Mouse (Mus musculus) hindbrain, embryonic 10.5 days (tissue): ENCODE data around the gene Akap3. TPM values are rescaled to one million over a fixed set of nuclear protein-coding genes. Genes with fewer than 3 reads are reported as not detected.

ENCODE experiments used
- DNase-seq: peaks from one replicate; pipeline ENCODE4 v3.0.0-alpha.2; 2017; ENCODE audit warnings: low spot score
- H3K27ac ChIP-seq: fragments of 300-500 bp; sonication (generic); 2 replicates; pipeline ENCODE4 v1.5.1; 2016; ENCODE audit warnings: mild to moderate bottlenecking, moderate library complexity
- H3K27me3 ChIP-seq: fragments of 300-500 bp; sonication (generic); 2 replicates; pipeline ENCODE4 v1.6.1; 2016; ENCODE audit warnings: mild to moderate bottlenecking; ENCODE audit not compliant: poor library complexity, insufficient read depth, severe bottlenecking
- H3K36me3 ChIP-seq: fragments of 300-500 bp; sonication (generic); 2 replicates; pipeline ENCODE4 v1.6.1; 2016; ENCODE audit warnings: mild to moderate bottlenecking, moderate library complexity
- H3K4me1 ChIP-seq: fragments of 300-500 bp; sonication (generic); replicated peaks from 2 replicates; pipeline ENCODE4 v1.6.1; 2016; ENCODE audit warnings: mild to moderate bottlenecking
- H3K4me3 ChIP-seq: fragments of 300-500 bp; sonication (generic); 2 replicates; pipeline ENCODE4 v1.5.1; 2016; ENCODE audit warnings: mild to moderate bottlenecking, moderate library complexity
- H3K9me3 ChIP-seq: fragments of 300-500 bp; sonication (generic); 2 replicates; pipeline ENCODE4 v1.6.1; 2016; ENCODE audit warnings: mild to moderate bottlenecking, moderate library complexity
- WGBS: fragments of 180-500 bp; shearing (Covaris S2); methylation state at CpG from one replicate; pipeline ENCODE4 v1.1.7; 2016; 5-methylcytosine and 5-hydroxymethylcytosine counted together
- polyA plus RNA-seq: library from polyadenylated mRNA; unstranded; fragments of >200 nt; fragmentation: Nextera tagmentation; extraction: Ambion mirVana; gene quantifications from 2 replicates; pipeline ENCODE4 v1.2.1, GENCODE M21; 2016

Gene Akap3
- polyA plus RNA-seq, 1 experiment from 2014 or later: 0.24 TPM

DNA sequence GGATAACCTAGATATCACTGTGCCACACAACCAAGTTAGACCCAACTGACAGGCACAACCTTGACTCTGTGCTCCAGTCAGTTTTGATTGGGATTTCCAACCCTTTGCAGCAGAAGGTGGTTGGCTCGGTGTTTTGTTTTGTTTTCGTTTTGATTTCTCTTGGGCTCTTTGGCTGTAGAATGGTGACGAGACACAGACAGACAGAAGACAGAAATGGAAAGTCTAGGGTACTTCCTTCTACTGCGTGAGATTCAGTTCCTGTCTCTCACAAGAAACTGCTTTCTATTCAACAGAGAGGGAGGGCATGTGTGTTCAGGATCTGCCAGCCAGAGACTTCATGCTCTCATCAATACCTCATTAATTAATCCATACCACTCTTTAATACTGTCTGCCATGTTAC lies 57.8 kb downstream of the Akap3 start:
- Histone ChIP-seq H3K9me3 (no peaks in the 10 kb centered on the region), H3K27ac (no peak overlapping the region), H3K4me1 (no peaks in the 10 kb centered on the region), H3K27me3 (no peaks in the 10 kb centered on the region), H3K36me3 (no peaks in the 10 kb centered on the region), H3K4me3 (no peak overlapping the region)
- DNase-seq: no peak
- 81% methylated on average over 4 of the region's 4 CpGs for WGBS

DNA sequence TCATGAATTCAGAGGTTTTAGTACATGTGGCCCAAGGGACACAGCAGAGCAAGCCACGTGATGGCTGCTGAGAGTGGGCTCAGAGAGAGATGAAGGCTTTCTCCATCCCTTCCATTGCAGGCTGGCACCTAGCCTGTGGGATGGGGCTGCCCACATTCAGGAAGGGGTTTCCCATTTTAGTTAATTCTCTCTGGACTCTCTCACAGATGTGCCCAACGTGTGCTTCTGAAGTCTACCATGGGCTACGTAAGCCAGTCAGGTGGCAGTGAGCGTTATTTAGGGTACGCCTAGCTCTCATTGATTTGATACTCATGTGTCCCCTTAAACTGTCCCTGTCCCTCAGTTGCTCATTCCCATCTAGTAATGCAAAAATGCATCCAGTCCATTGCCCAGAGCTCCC lies 62.0 kb downstream of the Akap3 start:
- no peaks in the 10 kb centered on the region for H3K27me3 ChIP-seq
- no peak for DNase-seq
- H3K36me3 ChIP-seq: no peaks in the 10 kb centered on the region
- no peaks in the 10 kb centered on the region for H3K4me1 ChIP-seq
- H3K4me3 ChIP-seq: no peak overlapping the region
- 82% methylated on average over 5 of the region's 5 CpGs for WGBS
- no peak overlapping the region for H3K27ac ChIP-seq
- H3K9me3 ChIP-seq: no peaks in the 10 kb centered on the region

DNA sequence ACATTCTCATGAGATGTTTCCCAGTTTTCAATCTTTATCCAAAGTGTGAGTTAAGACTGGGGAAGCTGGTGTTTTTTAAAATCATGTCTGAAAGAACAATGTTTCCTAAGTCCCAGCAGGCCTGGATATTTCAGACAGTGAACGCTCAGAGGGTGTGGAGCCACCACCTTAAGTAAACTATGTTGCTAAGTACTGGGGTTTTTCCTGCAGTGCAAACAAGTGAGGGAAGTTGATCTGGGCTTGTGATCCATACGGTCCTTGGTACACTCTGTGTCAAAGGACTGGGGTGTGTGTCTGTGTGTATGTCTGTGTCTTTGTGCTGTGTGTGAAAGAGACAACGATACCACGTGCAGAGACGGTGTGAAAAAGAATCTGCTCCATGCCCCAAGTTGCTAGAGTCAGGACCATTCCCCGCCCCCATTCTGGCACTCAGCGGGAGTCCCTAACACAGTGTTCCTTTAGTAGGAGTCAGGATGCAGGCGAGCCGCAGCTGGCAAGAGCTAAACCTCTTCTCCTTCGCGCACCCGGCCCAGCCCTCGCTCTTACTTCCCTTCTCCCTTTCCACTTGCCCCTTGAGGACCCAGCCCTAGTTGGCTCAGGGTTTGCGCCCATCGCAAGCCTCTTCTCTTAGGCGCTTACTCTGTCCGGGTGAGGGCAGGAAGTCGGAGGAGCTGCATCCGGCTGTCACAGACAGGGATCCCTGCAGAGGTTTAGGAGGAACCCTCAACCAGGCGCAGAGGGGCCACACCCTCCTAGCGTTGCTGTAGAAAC lies 68.4 kb downstream of the Akap3 start, which contains the start of gene Dyrk4:
Gene Dyrk4 (minus strand): TSS at position 729 of the 771 bp plus-strand sequence.
- Histone ChIP-seq H3K4me1 (peaks cover 8% of the 10 kb centered on the region), H3K4me3 (peak within 1 kb of the TSS; percentile 46), H3K27ac (peak within 1 kb of the TSS; percentile 79), H3K27me3 (no peaks in the 10 kb centered on the region), H3K9me3 (no peaks in the 10 kb centered on the region), H3K36me3 (peaks cover 41% of the 10 kb centered on the region)
- 6% methylated on average over 21 of the region's 21 CpGs for WGBS
- DNase-seq: peak; percentile 38

Other genes with a start within 250 kb of the Akap3 start
- 0.64 and 0.83 TPM in 2 replicates for gene Kcna1, start 206.7 kb upstream of the Akap3 start, polyA plus RNA-seq
- gene Kcna6, start 112.4 kb upstream of the Akap3 start, polyA plus RNA-seq: 5.7 and 6.7 TPM in 2 replicates
- 185 and 192 TPM in 2 replicates for gene Ndufa9, start 4.0 kb upstream of the Akap3 start, polyA plus RNA-seq
- 0.10 TPM in 1 of 2 replicates, not detected in the other for gene Dyrk4, start 68.7 kb downstream of the Akap3 start, polyA plus RNA-seq
- gene Rad51ap1, start 86.5 kb downstream of the Akap3 start, polyA plus RNA-seq: 70.6 and 72.8 TPM in 2 replicates
- 15.1 and 17.2 TPM in 2 replicates for gene D6Wsu163e, start 86.9 kb downstream of the Akap3 start, polyA plus RNA-seq
- not detected in 2 replicates for gene Fgf6, start 162.5 kb downstream of the Akap3 start, polyA plus RNA-seq
- 0.08 and 0.11 TPM in 2 replicates for gene Fgf23, start 219.8 kb downstream of the Akap3 start, polyA plus RNA-seq